Mouse (Mus musculus): ENCODE results near the gene Serpina1b.
"Not testable (repeated sequence)": the region's sequence is repeated elsewhere in the genome, so short reads cannot be mapped to it uniquely, and the experiment has no call there.

The Serpina1b gene

GRCm38 (mm10) chr12:103830273-103830672, at the start of gene Serpina1b:
Serpina1b (minus strand) TSS chr12:103830373.
- not testable (repeated sequence) for DNase-seq

- not testable (repeated sequence) for DNase-seq
Measured at GRCm38 (mm10) chr12:103866873-103867272, 36.7 kb upstream of the Serpina1b start.

- DNase-seq: not testable (repeated sequence)
Measured at GRCm38 (mm10) chr12:103863101-103863974, 33.2 kb upstream of the Serpina1b start, which contains the start of gene Serpina1a. Serpina1a (minus strand) TSS chr12:103863562.

- no peak for DNase-seq
Measured at GRCm38 (mm10) chr12:103860976-103861375, 30.8 kb upstream of the Serpina1b start.

DNA sequence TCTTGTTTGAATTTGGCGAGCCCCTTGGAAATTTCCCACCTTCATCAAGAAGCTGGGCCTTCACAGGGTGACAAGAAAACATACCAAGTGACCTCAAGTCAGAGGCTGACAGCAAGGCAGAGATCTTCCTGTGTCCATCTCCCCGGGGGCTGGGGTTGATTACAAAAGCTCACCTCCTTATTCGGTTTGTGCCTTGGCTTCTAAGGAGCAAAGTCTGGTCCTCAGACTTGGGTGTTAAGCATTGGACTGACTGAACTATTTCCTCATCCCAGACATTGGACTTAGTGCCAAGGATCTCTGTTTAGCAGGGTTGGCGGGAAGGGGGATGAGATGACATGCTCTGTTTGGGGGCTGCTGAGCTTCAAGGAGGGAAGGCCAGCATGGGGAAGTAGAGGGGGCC, 30.4 kb upstream of the Serpina1b start:
- not testable (repeated sequence) for DNase-seq

- not testable (repeated sequence) for DNase-seq
Measured at GRCm38 (mm10) chr12:103859584-103859983, 29.4 kb upstream of the Serpina1b start.

DNA sequence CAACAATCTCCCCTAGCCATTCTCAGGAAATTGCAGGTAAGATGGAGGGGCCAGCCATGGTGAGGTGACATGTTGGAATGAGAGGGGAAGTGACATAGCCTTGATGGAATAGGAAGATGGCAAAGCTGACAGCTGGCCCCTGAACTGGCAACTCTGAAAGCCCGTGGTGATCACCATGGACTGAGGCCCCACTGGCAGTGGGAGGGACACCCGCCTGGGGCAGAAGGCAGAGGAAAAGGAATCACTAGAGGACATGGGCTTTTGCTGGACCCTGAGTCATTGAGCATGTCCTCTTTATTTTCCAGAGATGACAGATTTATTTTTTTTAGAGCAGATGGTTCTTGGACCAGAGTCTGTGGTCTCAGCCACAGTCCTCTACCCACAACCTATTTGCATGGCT, 22.9 kb upstream of the Serpina1b start:
- not testable (repeated sequence) for DNase-seq

GRCm38 (mm10) chr12:103827661-103828372, 2.4 kb downstream of the Serpina1b start:
- DNase-seq: not testable (repeated sequence)

GRCm38 (mm10) chr12:103823826-103824225, 6.3 kb downstream of the Serpina1b start:
- not testable (repeated sequence) for DNase-seq

DNA sequence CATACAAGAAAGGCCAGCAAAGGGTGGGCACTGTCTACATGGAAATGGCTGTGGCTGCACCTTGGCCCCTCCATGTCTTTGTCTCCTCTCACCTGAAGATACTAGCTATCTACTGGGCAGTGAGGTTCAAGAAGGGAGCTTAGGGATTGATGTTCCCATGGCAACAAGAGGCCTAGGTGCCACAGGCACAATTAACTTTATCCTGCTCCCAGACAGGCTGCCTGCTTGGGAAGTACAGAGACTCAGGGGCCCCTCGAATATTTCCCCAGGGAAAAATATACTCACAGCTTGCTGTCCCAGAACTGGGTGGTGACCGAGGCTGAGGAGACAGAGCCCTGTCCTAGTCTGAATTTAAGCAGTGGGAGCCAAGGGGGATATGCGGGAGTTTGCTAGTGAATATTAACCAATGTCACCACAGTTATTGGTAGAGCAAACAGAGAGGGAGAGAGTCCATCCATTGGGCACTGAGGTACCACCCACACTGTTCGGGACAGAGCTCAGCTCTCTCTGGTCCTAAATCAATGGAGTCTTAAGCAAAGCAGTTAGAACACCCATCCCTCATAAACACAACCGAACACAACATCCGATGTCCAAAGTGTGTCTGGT, 56.8 kb downstream of the Serpina1b start, which contains the start of gene Serpina1d:
TSS of gene Serpina1d (minus strand) at position 347 of the 606 bp plus-strand sequence.
- not testable (repeated sequence) for DNase-seq

- DNase-seq: not testable (repeated sequence)
Measured at GRCm38 (mm10) chr12:103770597-103770996, 59.6 kb downstream of the Serpina1b start.

- not testable (repeated sequence) for DNase-seq
Measured at GRCm38 (mm10) chr12:103763083-103763482, 67.1 kb downstream of the Serpina1b start.

- DNase-seq: not testable (repeated sequence)
Measured at GRCm38 (mm10) chr12:103760316-103760715, 69.9 kb downstream of the Serpina1b start.

DNA sequence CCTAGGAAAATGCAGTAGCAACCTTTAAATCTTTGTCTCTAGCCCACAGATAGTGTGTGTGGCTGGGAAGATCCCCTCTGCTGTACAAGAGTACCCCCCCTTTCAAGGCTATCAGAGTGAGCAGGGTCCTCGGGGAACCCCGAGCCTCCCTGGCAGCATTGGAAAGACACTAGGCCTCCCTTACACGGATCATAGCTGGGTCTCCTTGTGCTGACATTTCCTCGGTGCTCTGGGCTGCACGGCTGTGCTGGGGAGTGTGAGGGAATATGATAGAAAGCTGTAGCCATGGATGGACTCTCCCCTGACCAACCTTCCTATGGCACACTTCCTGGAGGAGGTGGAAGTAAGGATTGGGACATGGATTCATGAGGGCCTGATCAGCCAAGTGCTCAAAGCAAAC, 84.2 kb downstream of the Serpina1b start:
- DNase-seq: not testable (repeated sequence)

DNA sequence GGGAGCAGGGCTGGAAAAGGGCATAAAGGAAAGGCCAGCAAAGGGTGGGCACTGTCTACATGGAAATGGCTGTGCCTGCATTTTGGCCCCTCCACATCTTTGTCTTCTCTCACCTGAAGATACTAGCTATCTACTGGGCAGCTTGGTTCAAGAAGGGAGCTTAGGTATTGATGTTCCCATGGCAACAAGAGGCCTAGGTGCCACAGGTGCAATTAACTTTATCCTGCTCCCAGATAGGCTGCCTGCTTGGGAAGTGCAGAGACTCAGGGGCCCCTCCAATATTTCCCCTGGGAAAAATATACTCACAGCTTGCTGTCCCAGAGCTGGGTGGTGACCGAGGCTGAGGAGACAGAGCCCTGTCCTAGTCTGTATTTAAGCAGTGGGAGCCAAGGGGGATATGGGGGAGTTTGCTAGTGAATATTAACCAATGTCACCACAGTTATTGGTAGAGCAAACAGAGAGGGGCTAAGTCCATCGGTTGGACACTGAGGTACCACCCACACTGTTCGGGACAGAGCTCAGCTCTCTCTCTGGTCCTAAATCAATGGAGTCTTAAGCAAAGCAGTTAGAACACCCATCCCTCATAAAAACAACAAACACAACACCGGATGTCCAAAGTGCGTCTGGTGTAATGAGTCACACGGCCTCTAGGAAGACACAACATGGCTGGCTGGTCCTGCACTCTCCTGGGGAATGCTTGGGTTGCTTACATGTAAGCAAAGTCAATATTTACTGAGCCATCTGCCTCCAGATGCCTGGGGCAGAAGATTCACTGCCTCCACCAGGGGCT, 92.2 kb downstream of the Serpina1b start:
- DNase-seq: not testable (repeated sequence)

GRCm38 (mm10) chr12:103735566-103735965, 94.6 kb downstream of the Serpina1b start:
- DNase-seq: not testable (repeated sequence)

DNA sequence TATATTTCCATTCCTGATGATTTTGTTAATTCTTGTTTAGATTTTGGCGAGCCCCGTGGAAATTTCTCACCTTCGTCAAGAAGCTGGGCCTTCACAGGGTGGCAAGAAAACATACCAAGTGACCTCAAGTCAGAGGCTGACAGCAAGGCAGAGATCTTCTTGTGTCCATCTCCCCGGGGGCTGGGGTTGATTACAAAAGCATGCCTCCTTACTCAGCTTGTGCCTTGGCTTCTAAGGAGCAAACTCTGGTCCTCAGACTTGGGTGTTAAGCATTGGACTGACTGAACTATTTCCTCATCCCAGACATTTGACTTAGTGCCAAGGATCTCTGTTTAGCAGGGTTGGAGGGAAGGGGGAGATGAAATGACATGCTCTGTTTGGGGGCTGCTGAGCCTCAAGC, 95.1 kb downstream of the Serpina1b start:
- DNase-seq: not testable (repeated sequence)

GRCm38 (mm10) chr12:103711537-103711936, 118.6 kb downstream of the Serpina1b start:
- DNase-seq: peak; percentile 11 to 19

GRCm38 (mm10) chr12:103710405-103710804, 119.8 kb downstream of the Serpina1b start:
- DNase-seq: peak in 1 of 2 experiments; percentile 11

- DNase-seq: no peak
Measured at GRCm38 (mm10) chr12:103706113-103706512, 124.1 kb downstream of the Serpina1b start.

DNA sequence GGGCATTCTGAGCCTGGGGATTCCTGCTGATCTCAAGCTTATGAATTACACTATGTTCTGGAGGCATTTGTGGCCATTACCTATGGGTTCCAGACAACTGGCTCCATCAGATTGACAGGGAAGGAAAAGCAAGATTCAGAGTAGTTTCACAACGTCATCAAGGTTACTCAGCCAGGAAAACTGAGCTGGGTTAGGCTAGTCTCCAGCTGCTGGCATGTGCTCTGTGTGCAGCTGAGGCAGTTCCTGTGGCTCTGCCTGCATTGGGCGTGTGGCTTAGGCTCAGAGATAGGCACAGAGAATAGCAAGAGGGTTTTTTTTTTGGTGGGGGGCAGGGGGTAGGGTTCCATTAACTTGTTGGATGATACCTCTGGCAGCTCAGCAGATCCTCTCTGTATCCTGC, 124.6 kb downstream of the Serpina1b start:
- DNase-seq: peak in 1 of 2 experiments; percentile 7
